Mouse (Mus musculus) neural tube, embryonic 14.5 days (tissue): ENCODE data around the gene Dapk2. TPM values are rescaled to one million over a fixed set of nuclear protein-coding genes. Genes with fewer than 3 reads are reported as not detected.

ENCODE experiments used
- ATAC-seq: fragments of 200-750 bp; cut with Nextera tagmentation; 2 replicates; pipeline ENCODE4 v1.8.0; 2017; ENCODE audit warnings: low read depth, mild to moderate bottlenecking, moderate TSS enrichment, moderate library complexity
- H3K27ac ChIP-seq: fragments of 300-500 bp; sonication (generic); 2 replicates; pipeline ENCODE4 v1.5.1; 2014; ENCODE audit warnings: low read depth, mild to moderate bottlenecking, control low read depth, low read length, moderate library complexity, mixed read lengths
- H3K27me3 ChIP-seq: fragments of 300-500 bp; sonication (generic); 2 replicates; pipeline ENCODE4 v1.6.1; 2014; ENCODE audit warnings: low read length; ENCODE audit not compliant: control insufficient read depth, insufficient read depth
- H3K36me3 ChIP-seq: fragments of 300-500 bp; sonication (generic); 2 replicates; pipeline ENCODE4 v1.6.1; 2014; ENCODE audit warnings: low read length, mixed read lengths; ENCODE audit not compliant: control insufficient read depth, insufficient read depth
- H3K4me1 ChIP-seq: fragments of 300-500 bp; sonication (generic); 2 replicates; pipeline ENCODE4 v1.6.1; 2014; ENCODE audit warnings: low read length; ENCODE audit not compliant: control insufficient read depth, insufficient read depth
- H3K4me2 ChIP-seq: fragments of 300-500 bp; sonication (generic); 2 replicates; pipeline ENCODE4 v1.6.1; 2014; ENCODE audit warnings: mild to moderate bottlenecking, low read depth, low read length, control low read depth
- H3K4me3 ChIP-seq: fragments of 300-500 bp; sonication (generic); 2 replicates; pipeline ENCODE4 v1.5.1; 2014; ENCODE audit warnings: low read depth, low read length, control low read depth, mixed read lengths
- H3K9ac ChIP-seq: fragments of 300-500 bp; sonication (generic); replicated peaks from 2 replicates; pipeline ENCODE4 v1.6.1; 2014; ENCODE audit warnings: low read depth, mild to moderate bottlenecking, control low read depth, low read length, mixed read lengths
- H3K9me3 ChIP-seq: fragments of 300-500 bp; sonication (generic); 2 replicates; pipeline ENCODE4 v1.6.1; 2016; ENCODE audit warnings: low read length; ENCODE audit not compliant: control insufficient read depth
- WGBS: fragments of 180-500 bp; shearing (Covaris S2); extraction: QIAGEN DNeasy Blood & Tissue Kit; methylation state at CpG from one replicate; pipeline ENCODE4 v1.1.7; 2014; 5-methylcytosine and 5-hydroxymethylcytosine counted together
- polyA plus RNA-seq: library from polyadenylated mRNA; unstranded; fragments of >200 nt; fragmentation: Nextera tagmentation; extraction: Ambion mirVana; gene quantifications from 2 replicates; pipeline ENCODE4 v1.2.1, GENCODE M21; 2014

The Dapk2 gene
- polyA plus RNA-seq, 1 experiment from 2014 or later = 0.25 TPM

- 83% methylated on average over 4 of the region's 4 CpGs for WGBS
- Histone ChIP-seq H3K27me3 (no peaks in the 10 kb centered on the region), H3K36me3 (no peaks in the 10 kb centered on the region), H3K27ac (no peak overlapping the region), H3K4me2 (no peak overlapping the region), H3K4me1 (no peaks in the 10 kb centered on the region), H3K9ac (no peak overlapping the region), H3K4me3 (no peak overlapping the region), H3K9me3 (no peaks in the 10 kb centered on the region)
- no peak for ATAC-seq
These were observed 83.7 kb downstream of the Dapk2 start for GRCm38 (mm10) chr9:66241722-66242121.

- Histone ChIP-seq H3K9ac (no peak overlapping the region), H3K27me3 (no peaks in the 10 kb centered on the region), H3K4me3 (no peak overlapping the region), H3K4me1 (no peaks in the 10 kb centered on the region), H3K4me2 (no peak overlapping the region), H3K27ac (no peak overlapping the region), H3K9me3 (no peaks in the 10 kb centered on the region), H3K36me3 (no peaks in the 10 kb centered on the region)
- 84% methylated on average over 4 of the region's 4 CpGs for WGBS
- ATAC-seq = no peak
These were observed 85.2 kb downstream of the Dapk2 start for GRCm38 (mm10) chr9:66243240-66243639.

GRCm38 (mm10) chr9:66244079-66244478 lies 86.1 kb downstream of the Dapk2 start:
- H3K36me3 ChIP-seq = no peaks in the 10 kb centered on the region
- H3K9ac ChIP-seq = no peak overlapping the region
- no peaks in the 10 kb centered on the region for H3K27me3 ChIP-seq
- H3K4me3 ChIP-seq = no peak overlapping the region
- H3K27ac ChIP-seq = no peak overlapping the region
- ATAC-seq = no peak
- no peaks in the 10 kb centered on the region for H3K4me1 ChIP-seq
- no peaks in the 10 kb centered on the region for H3K9me3 ChIP-seq
- H3K4me2 ChIP-seq = no peak overlapping the region
- WGBS = 90% methylated on average over 5 of the region's 5 CpGs

GRCm38 (mm10) chr9:66245707-66246106 lies 87.7 kb downstream of the Dapk2 start:
- 65% methylated on average over 4 of the region's 4 CpGs for WGBS
- Histone ChIP-seq H3K4me3 (no peak overlapping the region), H3K27me3 (no peaks in the 10 kb centered on the region), H3K36me3 (no peaks in the 10 kb centered on the region), H3K9ac (no peak overlapping the region), H3K27ac (no peak overlapping the region), H3K4me1 (no peaks in the 10 kb centered on the region), H3K9me3 (no peaks in the 10 kb centered on the region), H3K4me2 (no peak overlapping the region)
- no peak for ATAC-seq

- Histone ChIP-seq H3K27me3 (no peaks in the 10 kb centered on the region), H3K4me2 (no peak overlapping the region), H3K9ac (no peak overlapping the region), H3K9me3 (no peaks in the 10 kb centered on the region), H3K36me3 (no peaks in the 10 kb centered on the region), H3K4me1 (no peaks in the 10 kb centered on the region), H3K27ac (no peak overlapping the region), H3K4me3 (no peak overlapping the region)
- no peak for ATAC-seq
- 85% methylated on average over 6 of the region's 6 CpGs for WGBS
These were observed 91.3 kb downstream of the Dapk2 start for GRCm38 (mm10) chr9:66249281-66249680.

- no peaks in the 10 kb centered on the region for H3K27me3 ChIP-seq
- no peak overlapping the region for H3K4me3 ChIP-seq
- H3K36me3 ChIP-seq = no peaks in the 10 kb centered on the region
- H3K27ac ChIP-seq = no peak overlapping the region
- H3K4me2 ChIP-seq = no peak overlapping the region
- H3K9ac ChIP-seq = no peak overlapping the region
- H3K4me1 ChIP-seq = no peaks in the 10 kb centered on the region
- H3K9me3 ChIP-seq = no peaks in the 10 kb centered on the region
- ATAC-seq = no peak
- 58% methylated on average over 6 of the region's 6 CpGs for WGBS
These were observed 93.2 kb downstream of the Dapk2 start for GRCm38 (mm10) chr9:66251159-66251691.

GRCm38 (mm10) chr9:66261741-66262140 lies 103.7 kb downstream of the Dapk2 start:
- Histone ChIP-seq H3K4me2 (no peak overlapping the region), H3K9me3 (no peaks in the 10 kb centered on the region), H3K27me3 (no peaks in the 10 kb centered on the region), H3K27ac (no peak overlapping the region), H3K36me3 (no peaks in the 10 kb centered on the region), H3K4me1 (no peaks in the 10 kb centered on the region), H3K9ac (no peak overlapping the region), H3K4me3 (no peak overlapping the region)
- no peak for ATAC-seq
- 67% methylated on average over 2 of the region's 2 CpGs for WGBS

GRCm38 (mm10) chr9:66263701-66264100 lies 105.7 kb downstream of the Dapk2 start:
- Histone ChIP-seq H3K9ac (no peak overlapping the region), H3K36me3 (no peaks in the 10 kb centered on the region), H3K27ac (no peak overlapping the region), H3K9me3 (no peaks in the 10 kb centered on the region), H3K4me2 (no peak overlapping the region), H3K27me3 (no peaks in the 10 kb centered on the region), H3K4me1 (no peaks in the 10 kb centered on the region), H3K4me3 (no peak overlapping the region)
- no peak for ATAC-seq
- WGBS = 98% methylated on average over 2 of the region's 2 CpGs

- no peaks in the 10 kb centered on the region for H3K27me3 ChIP-seq
- no peaks in the 10 kb centered on the region for H3K36me3 ChIP-seq
- no peak overlapping the region for H3K4me3 ChIP-seq
- ATAC-seq = no peak
- no peak overlapping the region for H3K4me2 ChIP-seq
- no peaks in the 10 kb centered on the region for H3K9me3 ChIP-seq
- no peak overlapping the region for H3K27ac ChIP-seq
- WGBS = 60% methylated on average over 2 of the region's 2 CpGs
- H3K9ac ChIP-seq = no peak overlapping the region
- no peaks in the 10 kb centered on the region for H3K4me1 ChIP-seq
These were observed 107.6 kb downstream of the Dapk2 start for GRCm38 (mm10) chr9:66265645-66266044.
